Mouse (Mus musculus): ENCODE measurements around the gene Riok1. TPM values are rescaled to one million over a fixed set of nuclear protein-coding genes. Genes with fewer than 3 reads are reported as not detected.

Riok1 gene
- 11.5 TPM for polyA plus RNA-seq (2014; fragmentation: Illumina TruSeq; extraction: RNeasy Lipid Tissue Mini Kit (QIAGEN cat#74804); ENCODE audit: insufficient read depth, low read depth, low replicate concordance)

GRCm38 (mm10) chr13:38036343-38037043 lies at the start of gene Riok1:
Gene Riok1, plus strand, starts transcription at chr13:38036995.

GRCm38 (mm10) chr13:37993704-37994404 lies 42.9 kb upstream of the Riok1 start, which contains the start of gene Ssr1:
Gene Ssr1, minus strand, starts transcription at chr13:37994217.

GRCm38 (mm10) chr13:38037044-38037687 lies 371 bp downstream of the Riok1 start, which contains the start of gene Cage1:
Gene Cage1, minus strand, starts transcription at chr13:38037069.

Other genes starting within 250 kb of the Riok1 start
- 25.1 TPM for gene Ssr1, start 42.8 kb upstream of the Riok1 start, polyA plus RNA-seq (2014; fragmentation: Illumina TruSeq; extraction: RNeasy Lipid Tissue Mini Kit (QIAGEN cat#74804); ENCODE audit: insufficient read depth, low read depth, low replicate concordance)
- 0.28 TPM for gene Cage1, start 74 bp downstream of the Riok1 start, polyA plus RNA-seq (2014; fragmentation: Illumina TruSeq; extraction: RNeasy Lipid Tissue Mini Kit (QIAGEN cat#74804); ENCODE audit: insufficient read depth, low read depth, low replicate concordance)
- 6.7 TPM for gene Dsp, start 114.3 kb downstream of the Riok1 start, polyA plus RNA-seq (2014; fragmentation: Illumina TruSeq; extraction: RNeasy Lipid Tissue Mini Kit (QIAGEN cat#74804); ENCODE audit: insufficient read depth, low read depth, low replicate concordance)
- 14.2 TPM for gene Snrnp48, start 167.9 kb downstream of the Riok1 start, polyA plus RNA-seq (2014; fragmentation: Illumina TruSeq; extraction: RNeasy Lipid Tissue Mini Kit (QIAGEN cat#74804); ENCODE audit: insufficient read depth, low read depth, low replicate concordance)

Measured in lung, adult 10 weeks (tissue).